Mouse (Mus musculus) kidney, postnatal 0 days (tissue): ENCODE results near the gene Zfp112. TPM values are rescaled to one million over a fixed set of nuclear protein-coding genes. Genes with fewer than 3 reads are reported as not detected.

Experiments used
- ATAC-seq: fragments of 200-750 bp; cut with Nextera tagmentation; replicated peaks from 2 replicates; pipeline ENCODE4 v1.8.0; 2017; ENCODE audit warnings: low read depth, moderate number of reproducible peaks, moderate TSS enrichment, moderate library complexity; ENCODE audit not compliant: low FRiP score
- DNase-seq: peaks from one replicate; pipeline ENCODE4 v3.0.0-alpha.2; 2016; ENCODE audit warnings: low spot score
- H3K27ac ChIP-seq: fragments of 300-500 bp; sonication (generic); 2 replicates; pipeline ENCODE4 v1.5.1; 2014; ENCODE audit warnings: mild to moderate bottlenecking
- H3K27me3 ChIP-seq: fragments of 300-500 bp; sonication (generic); 2 replicates; pipeline ENCODE4 v1.6.1; 2014; ENCODE audit warnings: low read length, mixed read lengths; ENCODE audit not compliant: insufficient read depth
- H3K36me3 ChIP-seq: fragments of 300-500 bp; sonication (generic); 2 replicates; pipeline ENCODE4 v1.6.1; 2014; ENCODE audit warnings: low read length, mixed read lengths; ENCODE audit not compliant: insufficient read depth
- H3K4me1 ChIP-seq: fragments of 300-500 bp; sonication (generic); replicated peaks from 2 replicates; pipeline ENCODE4 v1.6.1; 2014; ENCODE audit warnings: antibody characterized with exemption, low read length, mixed read lengths; ENCODE audit not compliant: insufficient read depth
- H3K4me2 ChIP-seq: fragments of 300-500 bp; sonication (generic); 2 replicates; pipeline ENCODE4 v1.6.1; 2014; ENCODE audit warnings: mild to moderate bottlenecking, low read length, moderate library complexity, mixed read lengths
- H3K4me3 ChIP-seq: fragments of 300-500 bp; sonication (generic); replicated peaks from 2 replicates; pipeline ENCODE4 v1.5.1; 2014; ENCODE audit warnings: low read depth, low read length
- H3K9ac ChIP-seq: fragments of 300-500 bp; sonication (generic); 2 replicates; pipeline ENCODE4 v1.6.1; 2014; ENCODE audit warnings: low read depth, low read length
- H3K9me3 ChIP-seq: fragments of 300-500 bp; sonication (generic); replicated peaks from 2 replicates; pipeline ENCODE4 v1.6.1; 2016; ENCODE audit warnings: low read length, inconsistent platforms, mixed read lengths
- CTCF ChIP-seq: IDR thresholded peaks from 2 replicates; pipeline ENCODE4 v1.5.1; 2016; ENCODE audit warnings: antibody characterized with exemption, low read depth, mild to moderate bottlenecking, moderate library complexity
- WGBS: fragments of 180-500 bp; shearing (Covaris S2); extraction: QIAGEN DNeasy Blood & Tissue Kit; methylation state at CpG from one replicate; pipeline ENCODE4 v1.1.7; 2014; 5-methylcytosine and 5-hydroxymethylcytosine counted together
- polyA plus RNA-seq: library from polyadenylated mRNA; unstranded; fragments of >200 nt; fragmentation: Nextera tagmentation; extraction: Ambion mirVana; gene quantifications from 2 replicates; pipeline ENCODE4 v1.2.1, GENCODE M21; 2015

Gene Zfp112
- polyA plus RNA-seq, 1 experiment from 2014 or later: 4.6 TPM

DNA sequence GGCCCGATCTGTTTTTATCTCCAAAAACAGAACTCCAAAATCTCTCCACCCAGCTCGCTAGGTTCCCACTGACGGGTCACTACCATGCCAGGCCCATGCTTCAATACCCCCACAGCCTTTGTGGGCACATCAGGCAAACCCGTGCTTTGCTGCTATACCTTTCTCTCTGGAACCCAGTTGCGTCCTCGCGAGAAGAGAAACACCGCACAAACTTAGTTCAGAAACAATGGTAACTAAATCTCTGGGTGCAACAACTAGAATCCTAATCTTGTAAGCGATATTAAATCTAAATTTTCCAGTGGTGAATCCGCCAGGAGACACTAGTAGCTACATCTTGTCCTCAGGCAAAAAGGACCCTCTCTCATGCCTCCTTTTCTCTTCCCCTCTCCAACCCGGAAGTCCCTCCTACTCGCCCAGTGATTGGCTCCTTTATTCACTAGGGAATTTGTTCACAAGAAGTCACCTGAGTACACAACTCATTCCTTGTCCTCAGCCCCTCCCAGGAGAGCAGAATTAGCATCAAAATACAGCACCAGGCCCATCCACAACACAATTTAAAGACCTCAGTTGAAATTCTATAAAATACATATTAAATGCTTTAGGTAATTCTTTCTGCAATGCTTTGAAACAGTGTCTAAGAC, 24.5 kb upstream of the Zfp112 start:
- no peak for DNase-seq
- ATAC-seq: no peak

DNA sequence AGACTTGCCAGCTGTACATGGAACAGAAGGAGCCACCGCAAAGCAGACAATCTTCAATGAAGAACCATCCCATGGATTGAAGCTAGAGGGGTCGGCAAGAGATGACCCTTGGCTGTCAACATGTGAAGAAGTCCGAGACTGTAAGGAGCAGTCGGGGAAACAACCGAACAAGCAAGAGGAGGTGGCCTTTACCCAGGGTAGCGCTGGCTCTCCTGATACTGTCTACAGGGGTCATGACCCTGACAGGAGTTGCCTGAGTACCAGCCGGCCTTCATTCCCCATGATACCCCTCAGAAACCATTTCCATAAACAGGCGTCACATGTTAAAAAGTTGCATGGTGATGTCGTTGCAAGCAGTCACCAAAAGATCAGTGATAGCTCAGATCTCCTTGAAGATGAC, 7.7 kb upstream of the Zfp112 start:
- Histone ChIP-seq H3K4me1 (no peaks in the 10 kb centered on the region), H3K4me3 (no peak overlapping the region), H3K27me3 (no peaks in the 10 kb centered on the region), H3K9me3 (peaks cover 52% of the 10 kb centered on the region), H3K36me3 (peaks cover 85% of the 10 kb centered on the region), H3K27ac (no peak overlapping the region), H3K4me2 (no peak overlapping the region), H3K9ac (no peak overlapping the region)
- TF ChIP-seq CTCF: no peak
- whole genome bisulfite sequencing: 94% methylated on average over 9 of the region's 9 CpGs
- no peak for DNase-seq
- peak; percentile 44; the same call in 1 of the 2 replicates for ATAC-seq

More for the DNA sequence above, 24.5 kb upstream of the Zfp112 start:
- no peak for TF ChIP-seq CTCF
- Histone ChIP-seq H3K36me3 (0 out of 2 replicates have a peak, but pooled peaks cover 3% of the 10 kb centered on the region), H3K4me1 (peaks cover 7% of the 10 kb centered on the region; the same call in 1 of the 2 replicates), H3K9ac (no peak overlapping the region), H3K4me3 (no peak overlapping the region), H3K27ac (no peak overlapping the region), H3K27me3 (no peaks in the 10 kb centered on the region), H3K9me3 (no peaks in the 10 kb centered on the region), H3K4me2 (no peak overlapping the region)
- WGBS: 96% methylated on average over 12 of the region's 12 CpGs

- 94% methylated on average over 18 of the region's 18 CpGs for WGBS
These were observed 6.9 kb upstream of the Zfp112 start for GRCm38 (mm10) chr7:24105144-24105703.

GRCm38 (mm10) chr7:24110839-24111238, 1.3 kb upstream of the Zfp112 start:
- no peak for TF ChIP-seq CTCF
- Histone ChIP-seq H3K9ac (no peak overlapping the region), H3K27me3 (no peaks in the 10 kb centered on the region), H3K36me3 (peaks cover 22% of the 10 kb centered on the region), H3K9me3 (peaks cover 24% of the 10 kb centered on the region), H3K4me3 (no peak overlapping the region), H3K4me2 (no peak overlapping the region), H3K27ac (no peak overlapping the region), H3K4me1 (0 out of 2 replicates have a peak, but pooled peaks cover 3% of the 10 kb centered on the region)
- 94% methylated on average over 7 of the region's 7 CpGs for WGBS
- DNase-seq: no peak
- no peak for ATAC-seq

More at GRCm38 (mm10) chr7:24105144-24105703, 6.9 kb upstream of the Zfp112 start:
- Histone ChIP-seq H3K27ac (no peak overlapping the region), H3K4me3 (no peak overlapping the region), H3K9ac (no peak overlapping the region), H3K27me3 (no peaks in the 10 kb centered on the region), H3K4me1 (no peaks in the 10 kb centered on the region), H3K36me3 (peaks cover 77% of the 10 kb centered on the region), H3K9me3 (peaks cover 52% of the 10 kb centered on the region), H3K4me2 (no peak overlapping the region)
- DNase-seq (no peak), ATAC-seq (no peak)
- TF ChIP-seq CTCF: no peak

DNA sequence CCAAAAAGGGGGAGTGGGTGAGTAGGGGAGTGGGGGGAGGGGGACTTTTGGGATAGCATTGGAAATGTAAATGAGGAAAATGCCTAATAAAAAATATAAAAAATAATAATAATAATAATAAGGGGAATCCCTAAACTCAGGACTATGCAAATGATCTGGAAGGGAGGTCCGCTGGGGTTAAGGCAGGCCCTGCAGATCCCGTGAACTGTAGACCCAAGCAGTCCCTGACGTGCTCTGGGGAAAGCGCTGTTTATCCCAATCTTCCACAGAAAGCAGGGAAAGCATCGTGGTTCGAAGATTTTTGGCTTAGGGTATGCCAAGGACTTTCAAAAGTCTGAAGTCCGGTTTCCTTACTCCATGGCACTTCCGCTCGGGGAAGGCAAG, 350 bp upstream of the Zfp112 start:
- WGBS: 4% methylated on average over 9 of the region's 9 CpGs
- ATAC-seq: no peak

DNA sequence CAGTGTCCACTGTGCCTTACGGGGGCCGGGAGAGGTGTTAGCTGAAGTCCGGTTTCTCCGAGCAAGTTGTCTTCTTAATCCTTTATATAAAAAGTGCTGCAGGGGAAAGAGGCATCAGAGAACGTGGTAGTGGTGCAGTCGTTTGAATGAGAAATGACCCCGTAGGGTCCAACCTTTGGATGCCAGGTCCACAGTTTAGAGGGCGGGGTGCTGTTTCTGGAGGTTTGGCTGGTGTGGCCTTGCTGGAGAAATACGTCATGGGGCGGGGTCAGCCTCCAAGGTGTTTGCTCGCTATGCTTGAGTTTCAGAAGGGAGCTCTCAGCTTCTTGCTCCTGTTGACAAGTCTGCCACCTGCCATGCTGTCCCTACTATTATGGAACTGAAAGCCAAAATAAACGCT, 887 bp downstream of the Zfp112 start:
- Histone ChIP-seq H3K9me3 (0 out of 2 replicates have a peak, but pooled peaks cover 6% of the 10 kb centered on the region), H3K9ac (peak overlapping the region; percentile 60)
- WGBS: 9% methylated on average over 12 of the region's 12 CpGs

More for the DNA sequence above, 350 bp upstream of the Zfp112 start:
- no peak for TF ChIP-seq CTCF
- Histone ChIP-seq H3K27ac (peak overlapping the region; percentile 55), H3K4me2 (peak overlapping the region; percentile 65), H3K9me3 (peaks cover 15% of the 10 kb centered on the region), H3K4me3 (peak overlapping the region; percentile 55), H3K9ac (0 out of 2 replicates have a peak overlapping the region, but pooled peaks have one; percentile 3), H3K27me3 (no peaks in the 10 kb centered on the region), H3K36me3 (peaks cover 12% of the 10 kb centered on the region), H3K4me1 (0 out of 2 replicates have a peak, but pooled peaks cover 3% of the 10 kb centered on the region)
- no peak for DNase-seq

More for the DNA sequence above, 887 bp downstream of the Zfp112 start:
- ATAC-seq: peak; percentile 55
- Histone ChIP-seq H3K4me2 (peak overlapping the region; percentile 65), H3K27me3 (no peaks in the 10 kb centered on the region), H3K27ac (peak overlapping the region; percentile 72), H3K4me3 (peak overlapping the region; percentile 55), H3K36me3 (no peaks in the 10 kb centered on the region), H3K4me1 (0 out of 2 replicates have a peak, but pooled peaks cover 3% of the 10 kb centered on the region)
- peak; percentile 68 for DNase-seq
- TF ChIP-seq CTCF: no peak
